Mouse (Mus musculus): ENCODE measurements around the gene C330021F23Rik.
A peak's percentile ranks its signal among the peaks of the same experiment; 100 is the strongest.
"Not testable (repeated sequence)": the region's sequence is repeated elsewhere in the genome, so short reads cannot be mapped to it uniquely, and the experiment has no call there.

The C330021F23Rik gene

DNA sequence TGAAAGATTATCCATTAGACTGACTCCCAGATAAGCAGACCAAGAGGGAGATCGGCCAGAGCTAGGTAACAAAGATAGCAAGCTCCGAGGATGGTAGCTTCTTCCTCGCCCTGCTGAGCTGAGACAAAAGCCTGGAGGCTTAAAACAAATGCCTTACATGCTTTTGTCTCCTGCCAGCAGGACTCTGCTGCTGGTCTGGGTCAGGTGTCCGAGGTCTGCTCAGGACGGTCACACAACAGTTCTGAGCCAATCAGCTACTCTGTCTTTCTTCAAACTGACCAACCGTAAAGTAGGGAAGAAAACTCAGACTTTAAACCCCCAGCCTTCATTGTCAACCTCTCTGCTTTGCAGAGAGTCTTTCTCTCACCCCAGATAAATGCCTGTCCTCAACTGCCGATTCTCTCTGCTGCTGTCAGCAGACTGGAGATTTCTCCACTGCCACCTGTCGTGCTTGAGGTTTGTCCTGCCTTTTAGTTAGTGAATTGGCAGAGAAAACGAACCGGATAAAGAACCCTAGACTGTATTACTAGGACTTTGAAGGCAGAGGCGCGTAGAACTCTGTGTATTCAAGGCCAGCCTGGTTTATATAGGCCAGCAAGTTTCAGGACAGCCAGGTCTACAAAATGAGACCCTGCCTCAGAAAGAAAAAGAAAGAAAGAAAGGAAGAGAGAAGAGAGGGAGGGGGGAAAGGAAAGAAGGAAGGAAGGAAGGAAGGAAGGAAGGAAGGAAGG, at the start of gene C330021F23Rik:
Gene C330021F23Rik (plus strand): TSS at position 350 of the 731 bp plus-strand sequence.
- DNase-seq (ENCODE audit: low spot score in 2 of 2): peak in 1 of 2 experiments; percentile 3

DNA sequence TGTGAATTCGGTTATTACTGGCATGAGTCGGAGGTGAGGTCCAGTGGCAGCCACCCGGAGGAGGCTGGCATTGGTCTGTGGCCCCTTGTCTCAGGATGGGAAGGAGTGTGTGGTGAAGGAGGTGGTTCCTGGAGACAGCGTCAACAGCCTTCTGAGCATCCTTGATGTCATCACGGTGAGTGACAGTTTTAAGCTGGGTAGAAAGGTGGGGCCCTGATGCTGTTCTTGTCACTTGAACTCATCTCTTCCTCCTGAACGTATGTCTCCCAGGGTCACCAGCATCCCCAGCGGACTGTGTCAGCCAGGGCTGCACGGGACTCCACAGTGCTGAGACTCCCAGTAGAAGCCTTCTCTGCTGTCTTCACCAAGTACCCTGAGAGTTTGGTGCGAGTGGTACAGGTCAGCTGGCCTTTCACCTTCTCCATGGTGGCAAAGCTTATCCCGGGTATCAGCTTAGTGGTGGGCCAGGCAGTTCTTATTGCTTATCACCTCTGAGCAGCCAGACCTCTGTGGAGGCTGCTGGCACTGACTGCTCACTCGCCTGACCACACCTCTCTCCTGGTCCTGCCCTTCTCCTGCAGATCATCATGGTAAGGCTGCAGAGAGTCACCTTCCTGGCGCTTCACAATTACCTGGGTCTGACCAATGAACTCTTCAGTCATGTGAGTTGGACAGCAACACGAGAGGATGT, 45.6 kb upstream of the C330021F23Rik start:
- no peak for DNase-seq (ENCODE audit: low spot score in 2 of 2)

DNA sequence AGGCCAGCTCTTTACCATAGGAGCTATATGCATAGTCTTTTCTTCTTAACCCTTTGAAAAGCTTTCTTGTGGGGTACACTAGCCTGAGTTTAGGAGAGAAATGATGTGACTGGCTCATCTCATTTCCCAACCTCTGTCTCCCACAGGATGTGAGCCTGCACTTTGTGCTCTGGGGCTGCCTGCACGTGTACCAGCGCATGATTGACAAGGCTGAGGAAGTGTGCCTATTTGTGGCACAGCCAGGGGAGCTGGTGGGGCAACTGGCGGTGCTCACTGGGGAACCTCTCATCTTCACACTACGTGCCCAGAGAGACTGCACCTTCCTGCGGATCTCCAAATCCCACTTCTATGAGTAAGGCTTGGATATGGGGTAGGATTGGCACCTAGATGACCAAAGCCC, 37.0 kb upstream of the C330021F23Rik start:
- DNase-seq (ENCODE audit: low spot score in 2 of 2): no peak

DNA sequence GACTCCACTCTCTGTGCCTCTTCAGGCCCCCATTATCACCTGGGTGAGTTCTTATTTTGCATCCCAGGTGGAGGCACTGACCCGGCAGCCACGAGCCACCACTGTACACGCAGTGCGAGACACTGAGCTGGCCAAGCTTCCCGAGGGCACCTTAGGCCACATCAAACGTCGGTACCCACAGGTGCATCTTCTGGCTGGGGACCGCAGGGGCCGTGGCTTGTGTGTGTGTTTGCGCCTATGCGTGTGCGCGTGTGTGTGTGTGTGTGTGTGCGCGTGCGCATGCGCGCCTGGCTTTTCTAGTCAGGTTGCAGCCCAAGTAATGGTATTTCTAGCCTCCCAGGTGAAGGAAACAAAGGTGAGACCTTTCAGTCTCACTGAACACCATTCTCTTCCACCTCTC, 35.9 kb upstream of the C330021F23Rik start:
- no peak for DNase-seq (ENCODE audit: low spot score in 2 of 2)

DNA sequence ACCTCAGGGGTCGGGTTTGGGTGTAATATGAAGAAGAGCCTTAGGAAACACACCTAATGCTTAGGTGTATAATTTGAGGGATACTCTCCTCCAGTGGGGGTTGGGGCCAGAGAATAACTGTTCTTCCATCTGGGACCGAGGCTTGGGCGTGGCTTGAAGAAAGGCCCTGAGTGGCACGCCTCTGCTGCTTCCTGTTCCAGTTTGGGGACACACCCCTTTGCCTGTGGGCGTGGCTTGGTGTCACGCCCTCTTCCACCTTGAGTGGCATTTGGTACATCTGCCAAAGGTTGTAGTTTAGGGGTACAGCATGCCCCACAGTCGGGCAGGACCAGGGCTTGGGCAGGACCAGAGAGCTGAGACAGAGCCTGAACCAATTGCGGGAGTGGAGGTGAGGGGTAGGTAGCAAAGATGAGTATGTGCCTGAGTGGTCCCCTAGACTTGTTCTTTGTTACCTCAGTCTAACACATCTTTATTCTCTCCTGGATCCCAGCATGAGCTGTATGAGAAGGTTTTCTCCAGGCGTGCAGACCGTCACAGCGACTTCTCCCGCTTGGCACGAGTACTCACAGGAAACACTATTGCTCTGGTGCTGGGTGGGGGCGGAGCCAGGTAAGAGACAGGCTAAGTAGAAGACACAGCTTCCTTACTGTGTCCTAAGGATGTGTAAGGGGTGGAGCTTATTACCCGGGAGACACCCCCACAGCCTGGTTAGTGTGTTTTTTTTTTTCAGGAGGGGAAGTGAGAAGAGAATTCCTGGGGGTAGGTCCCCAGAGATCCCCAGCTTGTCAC, 31.5 kb upstream of the C330021F23Rik start:
- no peak for DNase-seq (ENCODE audit: low spot score in 2 of 2)

DNA sequence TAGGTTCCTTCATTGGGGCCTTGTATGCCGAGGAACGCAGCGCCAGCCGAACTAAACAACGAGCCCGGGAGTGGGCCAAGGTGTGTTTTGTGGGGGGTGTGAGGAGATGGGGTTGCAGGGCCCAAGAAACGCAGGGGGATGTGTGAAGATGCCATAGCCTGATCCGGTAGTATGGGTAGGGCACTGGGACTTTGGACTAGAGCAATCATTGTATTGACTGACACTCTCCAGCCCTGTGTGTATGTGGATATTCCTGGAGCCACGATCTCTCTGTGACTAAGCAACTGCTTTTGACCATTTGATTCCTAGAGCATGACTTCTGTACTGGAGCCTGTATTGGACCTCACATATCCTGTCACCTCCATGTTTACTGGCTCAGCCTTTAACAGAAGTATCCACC, 30.9 kb upstream of the C330021F23Rik start:
- no peak for DNase-seq (ENCODE audit: low spot score in 2 of 2)

DNA sequence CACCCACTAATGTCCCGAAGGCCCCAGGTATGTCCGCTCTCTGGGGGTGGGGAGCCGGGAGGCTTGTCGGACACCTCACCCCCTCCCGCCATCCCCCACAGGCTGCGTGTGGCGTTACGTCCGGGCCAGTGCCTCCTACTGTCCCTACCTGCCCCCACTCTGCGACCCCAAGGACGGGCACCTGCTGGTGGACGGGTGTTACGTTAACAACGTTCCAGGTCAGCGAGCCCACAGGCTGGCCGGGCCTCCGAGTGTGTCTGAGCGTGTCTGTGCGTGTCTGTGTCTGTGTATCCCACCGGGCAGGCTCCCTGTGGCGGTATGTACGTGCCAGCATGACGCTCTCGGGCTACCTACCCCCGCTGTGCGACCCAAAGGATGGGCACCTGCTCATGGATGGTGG, 30.1 kb upstream of the C330021F23Rik start:
- no peak for DNase-seq (ENCODE audit: low spot score in 2 of 2)

DNA sequence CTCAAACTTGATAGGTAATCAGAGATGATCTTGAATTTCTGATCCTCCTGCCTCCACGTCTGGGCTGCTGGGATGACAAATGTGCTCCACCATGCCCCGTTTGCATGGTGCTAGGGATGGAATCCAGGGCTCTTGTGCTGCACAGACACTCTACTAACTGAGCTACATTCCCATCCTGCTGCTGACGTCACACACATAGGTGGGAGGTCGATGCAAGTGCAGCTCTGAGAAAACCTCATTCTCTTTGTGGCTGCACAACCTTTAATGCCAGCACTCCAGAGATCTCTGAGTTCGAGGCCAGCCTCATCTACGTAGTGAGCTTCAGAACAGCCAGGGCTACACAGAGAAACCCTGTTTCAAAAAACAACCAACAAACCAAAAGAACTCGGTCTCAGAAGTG, 28.6 kb upstream of the C330021F23Rik start:
- DNase-seq (ENCODE audit: low spot score in 2 of 2): no peak

DNA sequence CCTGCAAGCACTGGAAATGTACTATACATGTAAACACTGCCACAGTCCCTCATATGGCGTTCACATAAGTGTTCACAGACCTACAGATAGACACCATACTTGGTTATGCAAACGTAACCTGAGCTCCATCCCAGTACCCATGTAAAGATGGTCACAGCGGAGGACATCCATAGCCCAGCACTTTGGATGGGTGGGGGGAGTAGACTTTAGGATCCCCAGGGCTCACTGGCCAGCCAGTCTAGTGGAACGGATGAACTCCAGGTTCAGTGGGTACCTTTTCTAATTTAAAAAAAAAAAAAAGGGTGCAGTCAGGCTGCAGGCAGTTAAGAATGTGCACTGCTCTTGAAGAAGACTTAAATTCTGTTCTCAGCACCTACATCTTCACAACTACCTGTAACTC, 27.7 kb upstream of the C330021F23Rik start:
- DNase-seq (ENCODE audit: low spot score in 2 of 2): no peak

DNA sequence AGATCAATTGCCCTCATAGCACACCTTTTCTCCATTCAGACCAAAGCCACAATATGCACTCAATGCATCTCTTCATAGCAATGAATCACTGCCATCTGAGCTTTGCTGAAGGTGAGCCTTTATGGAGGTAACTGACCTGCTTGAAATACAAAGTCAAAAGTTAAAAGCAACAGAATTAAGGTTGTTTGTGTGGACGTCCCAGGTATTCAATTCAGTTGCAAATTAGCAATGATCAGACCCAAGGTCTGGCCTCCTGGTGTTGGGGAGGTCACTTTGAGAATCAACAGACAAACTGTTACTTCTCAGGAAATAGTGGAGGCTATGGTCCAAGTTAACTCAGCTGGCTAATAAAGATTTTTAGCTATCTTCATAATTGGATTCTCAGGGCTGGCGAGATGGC, 21.3 kb upstream of the C330021F23Rik start:
- DNase-seq (ENCODE audit: low spot score in 2 of 2): no peak

DNA sequence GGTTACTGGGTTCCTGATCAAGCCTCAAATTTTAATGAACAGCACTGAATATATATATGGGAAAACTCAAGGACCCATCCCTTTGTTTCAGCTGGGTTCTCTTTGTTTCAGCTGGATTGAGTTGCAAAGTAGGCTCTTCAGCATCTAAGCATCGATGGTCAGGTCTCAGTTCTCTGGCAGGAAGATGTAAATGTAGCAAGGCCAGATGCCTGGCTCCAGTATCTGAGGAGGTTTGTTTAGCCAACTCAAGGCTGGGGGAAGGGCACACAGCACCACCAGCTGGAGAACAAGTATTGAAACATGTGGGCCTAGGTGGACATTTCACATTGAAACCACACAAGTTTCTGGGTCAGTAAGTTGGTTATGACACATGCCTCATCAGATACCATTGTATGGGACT, 15.6 kb upstream of the C330021F23Rik start:
- no peak for DNase-seq (ENCODE audit: low spot score in 2 of 2)

DNA sequence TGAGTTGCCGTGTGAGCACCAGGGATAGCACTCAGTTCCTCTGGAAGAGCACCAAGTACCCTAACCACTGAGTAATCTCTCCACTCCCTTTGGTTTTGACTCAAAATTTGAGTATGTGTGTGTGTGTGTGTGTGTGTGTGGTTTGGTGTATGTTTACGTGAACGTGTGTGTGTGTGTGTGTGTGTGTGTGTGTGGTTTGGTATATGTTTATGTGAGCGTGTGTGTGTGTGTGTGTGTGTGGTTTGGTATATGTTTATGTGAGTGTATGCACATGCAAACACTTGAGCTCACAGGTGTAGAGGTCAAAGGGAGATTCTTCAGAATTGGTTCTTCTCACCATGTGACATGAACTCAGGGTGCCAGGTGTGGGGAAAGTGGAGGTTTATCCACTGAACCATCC, 11.7 kb upstream of the C330021F23Rik start:
- no peak for DNase-seq (ENCODE audit: low spot score in 2 of 2)

DNA sequence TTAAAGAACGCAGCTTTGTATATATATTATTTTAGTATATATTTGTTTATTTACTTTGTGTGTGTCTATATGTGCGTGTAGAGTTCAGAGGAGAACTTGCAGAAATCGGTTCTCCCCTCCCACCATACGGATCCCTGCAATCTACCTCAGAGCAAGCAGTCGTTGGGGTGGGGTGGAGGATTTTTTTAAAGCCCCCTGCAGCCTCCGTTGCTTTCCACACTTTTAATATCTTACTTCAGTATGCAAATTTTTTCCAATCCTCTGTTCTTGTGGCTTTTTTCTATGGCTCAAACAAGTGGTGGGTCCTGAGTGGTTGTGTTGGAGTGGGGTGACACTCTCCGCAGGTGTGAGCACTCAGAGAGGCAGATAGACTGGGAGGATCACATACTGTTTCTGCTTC, 588 bp downstream of the C330021F23Rik start:
- no peak for DNase-seq (ENCODE audit: low spot score in 2 of 2)

DNA sequence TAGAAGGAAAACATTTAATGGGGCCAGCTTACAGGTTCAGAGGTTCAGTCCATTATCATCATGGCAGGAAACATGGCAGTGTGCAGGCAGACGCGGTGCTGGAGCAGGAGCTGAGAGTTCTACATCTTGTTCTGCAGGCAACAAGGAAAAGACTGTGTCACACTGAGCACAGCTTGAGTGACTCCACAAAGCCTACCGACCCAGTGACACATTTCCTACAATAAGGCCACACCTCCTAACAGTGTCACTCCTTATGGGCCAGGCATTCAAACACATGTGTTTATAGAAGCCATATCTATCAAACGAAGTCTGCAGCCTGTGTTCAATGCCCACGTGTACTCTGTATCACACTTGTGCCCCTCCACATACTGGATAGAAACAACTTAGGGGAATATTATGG, 2.0 kb downstream of the C330021F23Rik start:
- DNase-seq (ENCODE audit: low spot score in 2 of 2): no peak

DNA sequence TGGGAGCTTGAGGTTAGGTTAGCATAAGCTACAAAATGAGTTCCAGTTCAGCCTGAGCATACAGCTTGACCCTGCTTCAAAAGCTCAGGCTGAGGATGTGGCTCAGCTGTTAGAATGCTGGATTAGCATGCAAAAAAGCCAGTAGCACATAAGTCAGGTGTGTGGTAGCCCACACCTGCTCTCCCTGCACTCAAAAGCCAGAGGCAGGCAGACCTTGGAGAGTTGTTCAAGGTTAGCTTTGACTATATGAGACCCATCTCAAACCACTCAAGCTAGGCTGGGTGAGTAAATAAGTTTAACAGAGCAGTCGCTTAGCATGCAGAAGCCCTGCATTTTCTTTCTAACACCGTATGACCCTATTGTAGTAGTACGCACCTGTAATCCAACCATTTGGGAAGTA, 6.8 kb downstream of the C330021F23Rik start:
- no peak for DNase-seq (ENCODE audit: low spot score in 2 of 2)

DNA sequence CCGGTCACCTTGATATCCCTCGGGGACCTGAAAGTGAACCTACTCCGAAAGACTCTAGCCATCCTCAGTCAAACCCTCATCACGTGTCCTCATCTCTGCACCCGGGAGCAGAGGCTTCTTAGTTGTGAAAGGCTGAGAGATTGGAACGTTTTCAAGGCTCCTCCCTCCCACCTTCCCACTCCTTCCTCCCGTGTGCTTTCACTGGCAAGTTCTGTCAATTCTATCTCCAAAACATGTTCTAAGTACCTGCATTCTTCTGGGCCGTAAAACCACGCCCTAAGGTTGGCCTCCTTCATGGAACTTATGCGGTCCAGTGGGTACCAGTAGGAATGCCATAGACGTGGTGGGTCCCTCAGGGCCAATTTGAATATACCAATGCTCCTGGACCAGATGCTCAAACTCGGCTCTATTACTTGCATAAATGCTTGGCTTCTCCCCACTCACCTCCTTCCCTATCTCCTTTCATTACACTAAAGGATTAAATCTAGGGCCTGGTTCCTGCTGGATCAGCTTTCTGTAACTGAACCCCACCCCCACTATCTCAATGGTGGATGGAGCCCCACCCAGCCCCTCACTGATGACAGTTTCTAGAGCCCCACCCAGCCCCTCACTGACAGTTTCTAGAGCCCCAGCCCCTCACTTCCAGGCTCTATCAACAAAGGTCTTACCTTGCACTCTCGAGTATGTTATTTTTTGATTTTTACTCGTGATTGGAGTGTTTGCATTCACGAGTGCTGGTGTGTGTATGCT, 8.6 kb downstream of the C330021F23Rik start:
- DNase-seq (ENCODE audit: low spot score in 2 of 2): no peak

DNA sequence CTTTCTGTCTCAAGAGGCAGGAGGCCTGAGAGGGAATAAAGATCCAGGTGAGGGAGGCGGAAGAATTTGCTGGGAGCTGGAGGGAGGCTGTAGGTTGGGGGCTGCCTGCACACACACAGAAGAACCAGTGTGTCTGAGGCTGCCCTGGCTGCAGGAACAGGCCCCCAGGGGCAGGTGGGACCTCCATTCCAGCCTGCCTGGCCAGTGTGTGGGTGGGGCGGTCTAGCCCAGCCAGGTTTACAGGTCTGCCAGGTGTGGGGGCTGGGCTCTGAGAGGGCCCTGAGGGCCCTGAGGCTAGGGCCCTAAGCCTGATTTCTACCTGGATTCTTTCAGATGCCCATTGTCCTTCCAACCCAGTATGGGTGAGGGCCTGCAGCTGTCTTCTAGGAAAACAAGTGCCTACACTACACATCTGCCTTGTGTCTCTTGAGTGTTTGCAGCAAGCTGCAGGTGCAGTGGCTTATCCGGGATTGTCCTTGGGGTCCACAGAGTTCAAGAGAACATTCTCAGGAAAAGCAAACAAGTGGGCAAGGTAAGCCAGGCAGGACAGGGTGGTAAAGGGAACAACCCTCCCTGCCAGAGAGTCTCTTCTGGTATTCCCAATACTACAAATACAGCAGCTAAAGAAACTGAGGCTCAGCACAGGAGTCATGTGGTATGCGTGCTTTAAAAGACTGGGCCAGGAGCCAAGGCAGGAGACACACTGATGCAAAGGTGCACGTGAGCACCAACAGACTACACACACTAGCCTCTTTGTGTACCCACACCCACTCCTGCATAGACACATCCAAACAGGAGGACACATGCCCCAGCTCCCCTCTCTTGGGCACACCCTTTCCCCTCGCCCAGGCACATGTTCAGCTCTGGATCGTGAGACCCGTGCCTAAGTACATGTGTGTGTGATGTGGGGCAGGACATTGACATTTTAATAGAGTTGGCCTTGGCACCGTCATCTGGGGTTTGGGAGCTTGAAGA, 11.9 kb downstream of the C330021F23Rik start:
- no peak for DNase-seq (ENCODE audit: low spot score in 2 of 2)

DNA sequence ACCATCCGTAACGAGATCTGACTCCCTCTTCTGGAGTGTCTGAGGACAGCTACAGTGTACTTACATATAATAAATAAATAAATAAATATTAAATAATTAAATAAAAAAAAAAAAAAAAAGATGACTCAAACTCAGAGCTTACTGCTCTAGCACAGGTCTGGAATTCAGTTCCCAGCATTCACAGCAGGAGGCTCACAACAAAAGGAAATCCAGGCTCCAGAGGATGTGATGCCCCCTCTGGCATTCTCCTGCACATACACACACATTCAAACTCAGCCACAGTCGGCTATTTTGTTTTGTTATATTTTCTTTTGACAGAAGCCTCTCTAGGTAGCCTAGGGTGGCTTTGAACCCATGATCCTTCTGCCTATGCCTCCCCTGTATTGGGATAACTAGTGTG, 14.2 kb downstream of the C330021F23Rik start:
- DNase-seq (ENCODE audit: low spot score in 2 of 2): not testable (repeated sequence)

DNA sequence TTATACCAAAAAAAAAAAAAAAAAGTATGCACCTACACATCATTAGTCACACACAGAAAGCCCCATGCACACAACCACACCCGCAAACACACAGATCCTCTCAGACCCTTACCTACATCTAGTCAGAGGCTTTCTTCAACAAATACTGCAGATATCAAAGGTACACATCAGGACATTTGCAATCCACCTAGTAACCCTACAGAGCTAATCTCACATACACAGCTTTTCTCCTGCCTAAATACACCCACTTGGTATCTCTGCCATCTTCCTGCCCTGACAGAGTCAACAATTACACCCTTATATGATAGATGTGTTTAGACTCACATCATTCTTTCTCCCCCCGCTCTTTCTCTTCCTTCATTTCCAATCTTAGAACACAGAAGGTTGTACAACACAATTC, 18.7 kb downstream of the C330021F23Rik start:
- DNase-seq (ENCODE audit: low spot score in 2 of 2): no peak

DNA sequence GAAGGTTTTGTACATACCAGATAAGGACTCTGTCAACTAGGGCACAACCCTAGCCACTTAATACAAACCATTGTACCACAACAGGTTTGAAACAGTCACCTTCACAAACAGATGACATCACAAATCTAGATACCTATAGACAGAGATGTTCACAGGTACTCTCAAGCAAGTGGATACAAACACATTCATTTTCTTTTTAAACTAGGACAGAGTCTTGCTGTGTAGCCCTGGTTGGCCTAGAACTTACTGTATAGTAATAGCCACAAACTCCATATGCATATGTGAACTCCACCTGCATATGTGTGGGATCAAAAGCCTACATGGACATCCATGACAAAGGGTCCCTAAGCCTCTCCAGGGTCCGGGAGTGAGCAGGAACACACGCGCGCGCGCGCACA, 19.2 kb downstream of the C330021F23Rik start, which contains the start of gene Camsap3:
Gene Camsap3 (plus strand): TSS at position 301 of the 398 bp plus-strand sequence.
- no peak for DNase-seq (ENCODE audit: low spot score in 2 of 2)
